Mouse (Mus musculus) heart, postnatal 0 days (tissue): Measurements from ENCODE around the gene Nsmce1. TPM values are rescaled to one million over a fixed set of nuclear protein-coding genes. Genes with fewer than 3 reads are reported as not detected.

Experiments
- ATAC-seq: fragments of 200-750 bp; cut with Nextera tagmentation; 2 replicates; pipeline ENCODE4 v1.8.0; 2017; ENCODE audit warnings: low read depth, moderate number of reproducible peaks, moderate library complexity; ENCODE audit not compliant: insufficient read depth
- DNase-seq: peaks from one replicate; pipeline ENCODE4 v3.0.0-alpha.2; 2016; ENCODE audit warnings: low spot score
- H3K27ac ChIP-seq: fragments of 300-500 bp; sonication (generic); 2 replicates; pipeline ENCODE4 v1.5.1; 2014; ENCODE audit warnings: low read depth, mild to moderate bottlenecking
- H3K27me3 ChIP-seq: fragments of 300-500 bp; sonication (generic); 2 replicates; pipeline ENCODE4 v1.6.1; 2014; ENCODE audit warnings: low read length, mixed read lengths; ENCODE audit not compliant: control insufficient read depth, insufficient read depth
- H3K36me3 ChIP-seq: fragments of 300-500 bp; sonication (generic); replicated peaks from 2 replicates; pipeline ENCODE4 v1.6.1; 2014; ENCODE audit warnings: low read length, mixed read lengths; ENCODE audit not compliant: control insufficient read depth, insufficient read depth
- H3K4me1 ChIP-seq: fragments of 300-500 bp; sonication (generic); 2 replicates; pipeline ENCODE4 v1.6.1; 2014; ENCODE audit warnings: antibody characterized with exemption; ENCODE audit not compliant: control insufficient read depth, insufficient read depth
- H3K4me2 ChIP-seq: fragments of 300-500 bp; sonication (generic); 2 replicates; pipeline ENCODE4 v1.6.1; 2014; ENCODE audit warnings: low read depth, mild to moderate bottlenecking, low read length, moderate library complexity
- H3K4me3 ChIP-seq: fragments of 300-500 bp; sonication (generic); 2 replicates; pipeline ENCODE4 v1.5.1; 2014; ENCODE audit warnings: low read depth, low read length
- H3K9ac ChIP-seq: fragments of 300-500 bp; sonication (generic); replicated peaks from 2 replicates; pipeline ENCODE4 v1.6.1; 2014; ENCODE audit warnings: low read depth, low read length, mixed read lengths
- H3K9me3 ChIP-seq: fragments of 300-500 bp; sonication (generic); replicated peaks from 2 replicates; pipeline ENCODE4 v1.6.1; 2016; ENCODE audit warnings: low read length; ENCODE audit not compliant: control insufficient read depth
- CTCF ChIP-seq: IDR thresholded peaks from 2 replicates; pipeline ENCODE4 v1.5.1; 2016; ENCODE audit warnings: antibody characterized with exemption, control low read depth, low read depth
- EP300 ChIP-seq: IDR thresholded peaks from 2 replicates; pipeline ENCODE4 v1.6.1; 2016; ENCODE audit warnings: antibody characterized with exemption, low read depth
- WGBS: fragments of 180-500 bp; shearing (Covaris S2); extraction: QIAGEN DNeasy Blood & Tissue Kit; methylation state at CpG from one replicate; pipeline ENCODE4 v1.1.7; 2014; 5-methylcytosine and 5-hydroxymethylcytosine counted together
- polyA plus RNA-seq: library from polyadenylated mRNA; unstranded; fragments of >200 nt; fragmentation: Nextera tagmentation; extraction: Ambion mirVana; gene quantifications from 2 replicates; pipeline ENCODE4 v1.2.1, GENCODE M21; 2015
- total RNA-seq: library from RNA; depleted of rRNA; stranded (reverse); fragments of >200 nt; gene quantifications from 2 replicates; pipeline ENCODE4 v1.2.3, GENCODE M21; 2014; ENCODE audit warnings: low replicate concordance

Gene Nsmce1
- total and polyA plus RNA-seq, 2 experiments from 2014 or later, result 37.0 to 96.0 TPM

DNA sequence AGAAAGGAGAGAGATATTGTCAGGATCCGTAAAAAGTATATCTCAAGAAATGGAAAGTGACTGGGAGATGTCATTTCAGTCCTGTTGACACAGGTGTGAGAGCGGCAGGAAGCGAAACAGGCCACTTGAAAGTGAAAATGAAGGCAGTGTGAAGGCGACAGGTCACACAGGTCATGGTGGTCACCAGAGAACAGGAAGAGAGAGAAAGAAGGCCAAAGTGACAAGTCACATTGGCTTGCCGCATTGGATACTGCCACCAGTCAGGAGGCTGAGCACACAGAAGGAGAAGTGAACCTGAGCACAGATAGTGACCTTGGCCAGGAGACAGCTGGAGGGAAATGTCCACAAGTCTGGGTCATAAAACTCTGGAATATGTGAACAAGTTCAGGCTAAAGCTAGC is 20.0 kb upstream of the Nsmce1 start:
- H3K36me3 ChIP-seq, result no peaks in the 10 kb centered on the region
- WGBS, result 63% methylated on average over 5 of the region's 5 CpGs
- H3K4me1 ChIP-seq, result no peaks in the 10 kb centered on the region
- no peak for ATAC-seq
- no peak for TF ChIP-seq EP300
- no peak for TF ChIP-seq CTCF
- no peaks in the 10 kb centered on the region for H3K9me3 ChIP-seq
- no peak overlapping the region for H3K4me2 ChIP-seq
- no peak overlapping the region for H3K4me3 ChIP-seq
- H3K9ac ChIP-seq, result no peak overlapping the region
- H3K27ac ChIP-seq, result no peak overlapping the region
- no peak for DNase-seq
- H3K27me3 ChIP-seq, result no peaks in the 10 kb centered on the region

- Histone ChIP-seq H3K36me3 (no peaks in the 10 kb centered on the region), H3K9ac (no peak overlapping the region), H3K27me3 (no peaks in the 10 kb centered on the region), H3K4me1 (no peaks in the 10 kb centered on the region), H3K27ac (no peak overlapping the region), H3K9me3 (no peaks in the 10 kb centered on the region), H3K4me3 (no peak overlapping the region), H3K4me2 (no peak overlapping the region)
- ATAC-seq (no peak), DNase-seq (no peak)
- 82% methylated on average over 2 of the region's 2 CpGs for WGBS
- TF ChIP-seq EP300 (no peak), CTCF (no peak)
These were observed 15.9 kb upstream of the Nsmce1 start for GRCm38 (mm10) chr7:125507279-125507678.

DNA sequence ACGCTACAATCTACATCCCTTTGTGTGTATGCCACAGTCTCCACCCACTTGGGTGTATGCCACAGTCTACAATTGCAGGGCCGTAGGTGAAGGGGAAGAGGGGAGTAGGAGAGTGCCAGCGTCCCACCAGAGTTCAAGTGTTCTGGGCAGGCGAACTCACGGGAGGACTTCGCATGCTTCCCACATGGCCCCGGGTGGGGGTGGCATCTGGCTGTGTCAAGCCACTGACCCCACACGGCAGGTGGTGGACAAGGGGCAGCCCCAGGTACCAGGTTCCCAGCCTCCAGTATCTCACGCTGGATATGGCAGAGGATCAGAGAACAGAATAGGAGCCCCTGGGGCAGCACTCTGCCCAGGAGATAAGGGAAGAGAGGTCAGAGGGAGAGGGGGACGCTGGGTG is 14.2 kb upstream of the Nsmce1 start:
- Histone ChIP-seq H3K4me3 (no peak overlapping the region), H3K4me2 (no peak overlapping the region), H3K9ac (no peak overlapping the region), H3K4me1 (no peaks in the 10 kb centered on the region), H3K27me3 (no peaks in the 10 kb centered on the region), H3K36me3 (no peaks in the 10 kb centered on the region), H3K27ac (no peak overlapping the region), H3K9me3 (no peaks in the 10 kb centered on the region)
- ATAC-seq (no peak), DNase-seq (no peak)
- TF ChIP-seq EP300, result no peak
- TF ChIP-seq CTCF, result no peak
- WGBS, result 76% methylated on average over 10 of the region's 10 CpGs

DNA sequence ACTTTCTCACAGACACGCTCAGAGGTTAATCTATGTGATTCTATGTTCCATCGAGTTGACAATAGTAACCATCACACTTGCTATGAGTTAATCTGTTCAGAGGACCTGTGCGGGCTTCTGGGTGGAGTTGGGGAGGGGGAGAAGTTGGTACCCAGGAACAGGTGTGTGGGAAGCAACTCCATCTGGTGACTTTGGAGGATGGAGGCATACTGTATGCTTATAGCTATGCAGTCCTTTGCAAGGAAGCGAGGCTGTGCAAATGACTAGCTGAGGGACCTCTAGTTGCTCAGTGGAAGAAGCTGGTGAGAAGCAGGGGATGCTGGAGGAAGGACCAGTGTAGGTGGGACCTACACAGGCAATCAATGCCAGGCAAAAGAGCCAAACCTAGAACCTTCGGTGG is 13.2 kb upstream of the Nsmce1 start:
- Histone ChIP-seq H3K36me3 (no peaks in the 10 kb centered on the region), H3K27ac (no peak overlapping the region), H3K4me3 (no peak overlapping the region), H3K27me3 (no peaks in the 10 kb centered on the region), H3K9me3 (no peaks in the 10 kb centered on the region), H3K4me2 (no peak overlapping the region), H3K4me1 (peaks cover 3% of the 10 kb centered on the region; the same call in 1 of the 2 replicates), H3K9ac (no peak overlapping the region)
- DNase-seq, result no peak
- TF ChIP-seq CTCF (no peak), EP300 (no peak)
- no peak for ATAC-seq
- 90% methylated on average over 5 of the region's 5 CpGs for WGBS

GRCm38 (mm10) chr7:125503374-125504092 is 12.1 kb upstream of the Nsmce1 start:
- Histone ChIP-seq H3K9me3 (no peaks in the 10 kb centered on the region), H3K9ac (no peak overlapping the region), H3K4me3 (no peak overlapping the region), H3K4me1 (peaks cover 3% of the 10 kb centered on the region; the same call in 1 of the 2 replicates), H3K4me2 (no peak overlapping the region), H3K27me3 (no peaks in the 10 kb centered on the region), H3K36me3 (no peaks in the 10 kb centered on the region), H3K27ac (peak overlapping the region; percentile 3; the same call in 1 of the 2 replicates)
- ATAC-seq (no peak), DNase-seq (peak; percentile 11)
- 63% methylated on average over 5 of the region's 5 CpGs for whole genome bisulfite sequencing
- TF ChIP-seq CTCF, result no peak
- 0 out of 2 replicates have a peak, but pooled peaks have one; percentile 37 for TF ChIP-seq EP300

DNA sequence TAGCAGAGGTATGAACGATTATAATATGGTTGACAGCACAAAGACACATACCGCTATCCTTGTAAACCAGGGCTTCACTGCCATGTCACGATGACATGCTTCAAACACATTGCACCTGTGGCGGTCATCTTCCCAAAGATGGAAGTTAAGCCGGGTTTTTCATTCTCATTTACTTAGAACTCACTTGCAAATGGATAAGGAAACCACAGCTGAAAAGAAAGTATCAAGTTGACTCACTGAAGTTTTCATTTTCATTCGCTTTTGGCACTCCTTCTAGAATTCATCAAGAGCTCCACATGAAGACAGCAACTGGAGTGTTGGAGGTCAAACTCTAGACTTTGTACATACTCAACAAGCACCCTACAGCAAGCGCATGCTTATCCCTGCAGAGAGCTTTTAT is 9.5 kb upstream of the Nsmce1 start:
- no peak overlapping the region for H3K9ac ChIP-seq

More for the DNA sequence above, 9.5 kb upstream of the Nsmce1 start:
- H3K27me3 ChIP-seq, result no peaks in the 10 kb centered on the region
- ATAC-seq, result no peak
- H3K4me3 ChIP-seq, result no peak overlapping the region
- H3K4me1 ChIP-seq, result peaks cover 3% of the 10 kb centered on the region; the same call in 1 of the 2 replicates
- DNase-seq, result no peak
- H3K36me3 ChIP-seq, result no peaks in the 10 kb centered on the region
- TF ChIP-seq EP300 (no peak), CTCF (no peak)
- H3K27ac ChIP-seq, result no peak overlapping the region
- 86% methylated on average over 7 of the region's 7 CpGs for WGBS
- H3K9me3 ChIP-seq, result no peaks in the 10 kb centered on the region
- H3K4me2 ChIP-seq, result no peak overlapping the region
